Mouse (Mus musculus) layer of hippocampus, adult 18-20 months (tissue): ENCODE results near the gene Numa1. TPM values are rescaled to one million over a fixed set of nuclear protein-coding genes. Genes with fewer than 3 reads are reported as not detected.
"Not testable (repeated sequence)": the region's sequence is repeated elsewhere in the genome, so short reads cannot be mapped to it uniquely, and the experiment has no call there.

Source experiments
- DNase-seq, 2 experiments: peaks; one replicate each; pipeline ENCODE4 v3.0.0; 2022; ENCODE audit warnings: low spot score in 2 of 2
- total RNA-seq, 2 experiments: library from RNA; stranded (reverse); gene quantifications; 2 replicates each; pipeline ENCODE4 v1.2.3; 2021

Numa1 gene
- total RNA-seq, 2 experiments from 2014 or later, result 108 to 119 TPM

DNA sequence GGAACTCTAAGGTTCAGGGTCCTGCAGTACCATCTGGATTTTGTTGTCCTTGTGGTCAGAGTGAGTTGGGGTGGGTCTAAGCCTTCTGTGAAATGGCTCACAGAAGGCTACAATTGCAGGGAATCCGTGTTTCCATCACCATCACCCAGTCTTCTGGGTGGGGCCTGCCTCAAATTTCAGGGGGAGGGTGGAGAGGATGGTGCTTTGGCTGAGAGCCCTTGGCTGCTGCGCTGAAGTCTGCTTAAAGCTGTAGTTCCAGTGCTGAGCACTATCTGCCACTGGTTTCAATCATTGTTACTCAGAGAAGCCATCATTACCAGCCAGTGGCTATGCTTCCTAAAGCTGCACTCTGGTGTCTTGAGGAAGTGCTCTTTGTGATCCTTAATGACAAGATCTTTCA, 40.6 kb downstream of the Numa1 start:
- peak; percentile 11 to 35 for DNase-seq

DNA sequence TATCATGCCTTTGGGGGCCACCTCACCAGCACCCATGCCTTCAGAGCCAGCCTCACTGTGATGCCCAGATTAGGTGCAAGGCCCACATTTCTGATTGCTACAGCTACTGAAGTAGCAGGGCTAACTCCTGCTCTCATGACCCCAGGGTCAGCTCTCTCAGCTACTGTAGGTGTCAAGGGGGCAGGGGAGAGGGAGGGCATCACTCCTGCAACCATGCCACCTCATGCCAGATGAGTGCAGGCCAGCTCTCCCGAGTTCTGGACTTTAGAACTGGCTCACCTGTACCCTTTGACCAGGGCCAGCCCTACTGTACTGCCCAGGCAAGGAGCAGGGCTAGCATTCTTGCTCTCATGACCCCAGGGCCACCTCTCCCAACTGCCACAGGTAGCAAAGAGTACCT, 48.8 kb downstream of the Numa1 start:
- no peak for DNase-seq

DNA sequence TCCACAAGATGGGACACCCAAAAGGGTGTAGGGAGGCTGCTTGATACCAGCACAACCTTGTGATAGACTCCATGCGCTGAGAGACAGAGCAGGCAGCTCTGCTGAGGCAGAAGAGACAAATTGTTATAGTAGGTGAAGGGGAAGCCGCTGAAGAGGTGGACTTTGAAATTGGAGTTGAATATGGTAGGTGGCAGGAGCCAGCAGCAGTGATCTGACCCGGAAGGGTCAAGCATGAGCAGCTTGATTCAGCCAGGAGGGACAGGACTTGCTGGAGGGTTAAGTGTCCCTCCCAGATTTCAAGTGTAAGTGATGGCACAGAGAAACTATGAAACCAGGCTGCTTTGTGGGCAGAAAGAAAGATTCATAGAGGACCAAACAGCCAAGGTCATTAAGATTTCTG, 51.2 kb downstream of the Numa1 start:
- no peak for DNase-seq

DNA sequence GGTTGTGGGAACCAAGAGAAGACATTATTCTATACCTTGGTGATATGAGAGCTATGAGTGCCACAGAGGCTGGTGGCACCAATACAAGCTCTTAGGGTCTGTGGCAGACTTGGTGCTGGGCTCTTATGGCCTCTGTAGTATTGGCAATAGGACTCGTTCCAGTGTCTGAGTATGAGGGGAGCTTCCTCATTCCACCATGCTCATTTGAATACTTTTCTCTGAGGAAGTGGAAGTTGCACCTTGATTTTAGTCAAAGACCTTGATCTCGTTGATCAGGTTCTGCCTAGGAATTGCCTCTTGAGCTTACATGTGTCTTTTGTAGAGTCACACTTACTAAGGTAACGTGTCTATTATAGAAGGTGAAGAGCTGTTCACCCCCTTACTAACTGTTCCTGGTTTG, 60.3 kb downstream of the Numa1 start:
- no peak for DNase-seq

DNA sequence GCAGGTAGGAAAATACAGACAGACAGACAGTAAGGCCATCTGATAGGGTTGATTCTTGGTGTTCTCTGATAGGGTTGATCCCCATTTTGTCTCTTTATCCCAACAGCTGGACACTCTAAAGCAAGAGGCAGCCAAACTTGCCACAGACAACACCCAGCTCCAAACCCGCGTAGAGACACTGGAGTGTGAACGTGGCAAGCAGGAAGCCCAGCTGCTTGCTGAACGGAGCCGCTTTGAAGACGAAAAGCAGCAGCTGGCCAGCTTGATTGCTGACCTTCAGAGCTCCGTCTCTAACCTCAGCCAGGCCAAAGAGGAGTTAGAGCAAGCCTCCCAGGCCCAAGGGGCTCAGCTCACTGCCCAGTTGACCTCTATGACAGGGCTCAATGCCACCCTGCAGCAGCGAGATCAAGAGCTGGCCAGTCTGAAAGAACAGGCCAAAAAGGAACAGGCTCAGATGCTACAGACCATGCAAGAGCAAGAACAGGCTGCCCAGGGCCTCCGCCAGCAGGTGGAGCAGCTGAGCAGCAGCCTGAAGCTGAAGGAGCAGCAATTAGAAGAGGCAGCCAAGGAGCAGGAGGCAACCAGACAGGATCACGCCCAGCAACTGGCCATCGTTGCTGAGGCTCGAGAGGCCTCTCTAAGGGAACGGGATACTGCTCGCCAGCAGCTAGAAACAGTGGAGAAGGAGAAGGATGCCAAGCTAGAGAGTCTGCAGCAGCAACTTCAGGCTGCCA, 64.5 kb downstream of the Numa1 start:
- DNase-seq, result peak; percentile 79 to 90

DNA sequence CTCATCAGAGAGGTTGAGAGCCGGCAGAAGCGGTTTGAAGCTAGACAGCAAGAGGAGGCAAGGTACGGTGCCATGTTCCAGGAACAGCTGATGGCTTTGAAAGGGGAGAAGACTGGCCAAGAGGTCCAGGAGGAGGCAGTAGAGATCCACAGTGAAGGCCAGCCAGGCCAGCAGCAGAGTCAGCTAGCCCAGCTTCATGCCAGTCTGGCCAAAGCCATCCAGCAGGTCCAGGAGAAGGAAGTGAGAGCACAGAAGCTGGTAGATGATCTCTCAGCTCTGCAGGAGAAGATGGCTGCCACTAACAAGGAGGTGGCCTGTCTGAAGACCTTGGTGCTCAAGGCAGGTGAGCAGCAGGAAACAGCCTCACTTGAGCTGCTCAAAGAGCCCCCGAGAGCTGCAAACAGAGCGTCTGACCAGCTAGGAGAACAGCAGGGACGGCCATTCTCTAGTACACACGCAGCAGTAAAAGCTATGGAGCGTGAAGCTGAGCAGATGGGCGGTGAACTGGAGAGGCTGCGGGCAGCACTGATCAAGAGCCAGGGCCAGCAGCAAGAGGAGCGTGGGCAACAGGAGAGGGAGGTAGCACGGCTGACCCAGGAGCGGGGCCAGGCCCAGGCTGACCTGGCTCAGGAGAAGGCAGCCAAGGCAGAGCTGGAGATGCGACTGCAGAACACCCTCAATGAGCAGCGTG, 65.7 kb downstream of the Numa1 start:
- no peak for DNase-seq

DNA sequence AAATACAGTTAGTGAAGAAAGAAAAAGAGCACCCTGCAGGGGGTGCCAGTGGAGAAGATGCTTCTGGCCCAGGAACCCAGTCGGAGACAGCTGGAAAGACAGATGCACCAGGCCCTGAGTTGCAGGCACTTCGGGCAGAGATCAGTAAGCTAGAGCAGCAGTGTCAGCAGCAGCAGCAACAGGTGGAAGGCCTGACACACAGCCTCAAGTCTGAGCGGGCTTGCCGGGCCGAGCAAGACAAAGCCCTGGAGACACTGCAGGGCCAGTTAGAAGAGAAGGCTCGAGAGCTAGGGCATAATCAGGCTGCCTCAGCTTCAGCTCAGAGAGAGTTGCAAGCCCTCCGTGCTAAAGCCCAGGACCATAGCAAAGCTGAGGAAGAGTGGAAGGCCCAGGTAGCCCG, 66.4 kb downstream of the Numa1 start:
- DNase-seq, result no peak

DNA sequence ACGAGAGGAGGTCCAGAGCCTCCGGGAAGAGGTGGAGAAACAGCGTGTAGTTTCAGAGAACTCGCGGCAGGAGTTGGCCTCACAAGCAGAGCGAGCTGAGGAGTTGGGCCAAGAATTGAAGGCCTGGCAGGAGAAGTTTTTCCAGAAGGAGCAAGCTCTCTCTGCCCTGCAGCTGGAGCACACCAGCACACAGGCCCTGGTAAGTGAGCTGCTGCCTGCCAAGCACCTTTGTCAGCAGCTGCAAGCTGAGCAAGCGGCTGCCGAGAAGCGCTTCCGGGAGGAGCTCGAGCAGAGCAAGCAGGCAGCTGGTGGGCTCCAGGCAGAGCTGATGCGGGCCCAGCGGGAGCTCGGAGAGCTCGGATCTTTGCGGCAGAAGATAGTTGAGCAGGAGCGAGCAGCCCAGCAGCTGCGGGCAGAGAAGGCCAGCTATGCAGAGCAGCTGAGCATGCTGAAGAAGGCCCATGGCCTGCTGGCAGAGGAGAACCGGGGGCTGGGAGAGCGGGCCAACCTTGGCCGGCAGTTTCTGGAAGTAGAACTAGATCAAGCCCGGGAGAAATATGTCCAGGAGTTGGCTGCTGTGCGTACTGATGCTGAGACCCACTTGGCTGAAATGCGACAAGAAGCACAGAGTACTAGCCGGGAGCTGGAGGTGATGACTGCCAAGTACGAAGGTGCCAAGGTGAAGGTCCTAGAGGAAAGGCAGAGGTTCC, 67.2 kb downstream of the Numa1 start:
- peak in 1 of 2 experiments; percentile 50 for DNase-seq

DNA sequence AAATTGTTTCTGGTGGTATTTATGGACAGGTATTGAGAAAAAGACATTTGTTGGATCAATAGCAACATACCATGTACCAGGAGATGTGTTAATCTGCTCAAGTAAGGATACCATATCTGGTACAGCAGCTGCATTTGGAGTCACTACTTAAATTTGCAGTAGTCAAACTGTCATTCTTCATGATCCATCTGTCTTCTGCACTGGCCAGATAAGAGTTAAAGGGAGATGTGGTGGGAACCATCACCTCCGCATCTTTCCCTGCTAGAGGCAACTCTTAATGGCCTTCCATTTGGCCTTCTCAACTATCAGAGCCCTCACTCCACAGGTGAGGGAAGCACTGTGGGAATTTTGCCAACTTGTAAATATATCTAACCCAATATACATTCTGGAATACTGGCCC, 72.6 kb downstream of the Numa1 start:
- no peak for DNase-seq

DNA sequence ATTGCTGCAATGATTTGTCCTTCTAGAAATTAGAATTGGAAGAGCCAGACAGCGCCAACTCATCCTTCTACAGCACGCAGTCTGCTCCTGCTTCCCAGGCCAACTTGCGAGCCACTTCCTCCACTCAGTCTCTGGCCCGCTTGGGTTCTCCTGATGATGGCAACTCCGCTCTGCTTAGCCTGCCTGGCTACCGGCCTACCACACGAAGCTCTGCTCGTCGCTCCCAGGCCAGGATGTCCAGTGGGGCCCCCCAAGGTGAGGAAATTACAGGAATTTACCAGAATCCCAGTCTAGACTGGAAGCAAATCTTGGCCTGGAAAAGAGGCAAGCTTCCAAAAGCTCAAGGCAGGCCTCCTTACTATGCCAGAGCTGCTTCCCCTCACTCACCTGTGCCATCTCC, 77.9 kb downstream of the Numa1 start:
- no peak for DNase-seq

DNA sequence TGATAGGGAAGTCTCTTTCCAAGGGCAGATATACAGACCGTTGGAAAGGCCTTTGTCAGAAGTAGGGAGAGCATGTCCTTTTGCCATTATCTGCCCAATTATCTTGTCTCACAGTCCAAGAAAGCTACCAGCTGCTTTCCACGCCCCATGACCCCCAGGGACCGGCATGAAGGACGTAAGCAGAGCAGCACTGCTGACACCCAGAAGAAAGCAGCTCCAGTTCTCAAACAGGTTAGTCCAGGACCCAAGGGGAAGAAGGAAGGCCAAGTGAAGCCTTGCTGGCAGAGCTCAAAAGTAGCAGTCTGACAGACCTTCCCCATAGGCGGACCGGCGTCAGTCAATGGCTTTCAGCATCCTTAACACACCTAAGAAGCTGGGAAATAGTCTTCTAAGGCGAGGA, 79.5 kb downstream of the Numa1 start:
- DNase-seq, result no peak

DNA sequence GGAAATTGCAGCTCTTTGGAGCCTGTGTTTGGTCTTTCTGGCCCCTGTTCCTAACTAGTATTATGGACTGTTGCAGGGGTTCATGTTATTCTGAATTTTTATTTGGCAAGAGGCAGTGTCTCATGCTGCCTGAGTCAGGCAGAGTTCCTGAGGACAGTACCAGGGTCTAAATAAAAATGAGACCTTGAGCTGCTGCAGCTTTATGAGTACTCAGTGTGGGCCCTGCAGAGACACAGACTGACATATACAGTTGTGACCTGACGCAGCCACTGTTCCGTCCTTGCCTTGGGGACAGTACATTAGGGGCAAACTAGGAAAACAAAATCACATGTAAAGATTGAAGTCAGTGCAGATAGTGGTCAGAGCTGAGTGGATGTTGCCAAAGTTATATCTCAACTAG, 81.1 kb downstream of the Numa1 start:
- DNase-seq, result no peak

DNA sequence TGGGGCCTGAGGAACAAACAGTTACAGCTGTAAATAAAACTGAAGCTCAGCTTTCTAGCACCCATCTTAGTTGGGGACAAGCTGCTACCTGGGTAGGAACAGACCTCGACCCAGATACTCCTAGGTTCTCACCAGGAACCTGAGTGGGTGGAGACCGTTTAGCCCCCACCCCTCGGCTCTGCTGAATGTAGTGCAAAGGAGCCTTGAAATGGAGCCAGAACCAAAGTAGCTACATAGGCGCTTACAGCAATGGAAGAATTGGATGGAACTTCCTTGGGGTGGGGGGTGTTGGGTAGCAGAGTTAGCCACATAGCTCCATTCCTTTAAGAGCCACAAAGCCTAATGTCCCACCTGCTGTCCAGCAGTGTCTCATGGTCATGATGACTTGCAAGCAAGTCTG, 83.0 kb downstream of the Numa1 start:
- no peak for DNase-seq

DNA sequence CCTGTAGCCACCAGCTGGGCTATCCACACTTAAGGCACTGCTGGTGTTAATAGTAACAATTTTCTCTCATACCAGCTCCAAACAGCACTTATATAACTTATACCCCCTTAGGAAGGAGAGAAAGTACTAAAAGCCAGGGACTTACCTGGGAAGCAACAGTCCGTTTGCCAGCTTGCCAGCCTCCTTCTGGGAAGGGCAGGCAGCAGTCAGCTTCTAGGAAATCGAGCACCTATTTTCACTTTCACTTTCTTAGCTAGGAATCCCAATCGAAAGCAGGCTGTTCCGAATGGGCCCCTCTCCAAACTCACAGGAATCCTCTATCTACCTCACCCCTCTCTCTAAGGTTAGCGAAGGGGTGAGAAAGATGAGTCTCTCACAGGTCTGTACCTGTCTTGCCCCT, 83.5 kb downstream of the Numa1 start:
- DNase-seq, result no peak

DNA sequence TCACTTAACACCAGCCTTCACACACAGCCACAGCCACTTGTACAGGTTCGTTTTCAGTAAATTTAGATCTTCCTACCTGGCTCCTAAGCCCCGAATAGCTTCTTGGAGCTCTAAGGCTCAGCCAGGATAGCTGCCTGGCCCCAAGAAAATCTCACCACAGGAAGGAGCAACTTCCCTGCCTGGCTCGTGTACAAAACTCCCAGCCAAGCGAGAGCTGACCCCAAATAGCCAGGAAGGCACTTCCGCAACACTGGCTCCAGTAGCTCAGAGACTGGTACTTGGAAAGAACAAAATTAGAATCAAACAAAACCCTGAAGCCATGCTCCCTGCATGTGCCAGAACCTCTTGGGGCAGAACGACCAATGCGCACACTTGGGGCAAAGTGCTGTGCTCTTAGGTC, 84.1 kb downstream of the Numa1 start:
- DNase-seq, result no peak

DNA sequence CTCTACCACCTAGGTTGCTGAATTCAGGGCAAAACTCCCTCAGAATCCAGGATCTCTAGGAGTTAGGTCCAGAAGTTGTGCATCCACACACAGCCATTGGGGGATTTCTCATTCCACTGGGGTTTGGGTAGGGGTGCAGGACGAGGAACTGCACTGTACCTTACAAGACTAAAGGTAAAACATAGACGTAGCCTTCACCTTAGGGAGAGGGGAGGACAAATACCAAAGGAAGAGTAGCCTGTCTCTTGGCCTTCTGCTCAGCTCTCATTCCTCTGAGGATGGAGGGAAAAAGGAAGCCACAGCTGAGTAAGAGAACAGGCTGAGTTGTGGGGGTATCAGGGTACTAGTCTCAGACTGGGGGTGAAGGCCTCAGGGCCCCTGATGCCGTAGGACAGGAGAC, 84.7 kb downstream of the Numa1 start, which contains the start of gene Il18bp:
Gene Il18bp (minus strand): TSS at position 101 of the 400 bp plus-strand sequence.
- DNase-seq, result no peak

DNA sequence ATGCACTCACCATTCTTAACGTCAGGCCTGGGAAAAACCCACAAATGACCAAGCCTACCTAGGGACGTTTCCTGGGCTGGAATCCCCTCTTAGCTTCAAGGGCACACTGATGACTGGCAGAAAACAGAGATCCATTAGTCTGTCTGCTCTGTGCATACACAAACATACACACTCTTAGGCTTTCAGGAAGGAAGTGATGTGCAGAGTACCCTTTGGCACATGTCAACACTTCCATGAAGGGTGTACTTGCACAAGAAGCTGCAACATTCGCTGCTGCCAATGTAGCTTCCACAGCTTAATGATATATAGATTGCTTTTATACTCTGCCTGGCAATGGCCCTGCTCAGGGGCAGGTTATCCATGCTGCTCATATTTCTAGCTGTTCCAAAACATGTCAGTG, 85.5 kb downstream of the Numa1 start:
- DNase-seq, result no peak

DNA sequence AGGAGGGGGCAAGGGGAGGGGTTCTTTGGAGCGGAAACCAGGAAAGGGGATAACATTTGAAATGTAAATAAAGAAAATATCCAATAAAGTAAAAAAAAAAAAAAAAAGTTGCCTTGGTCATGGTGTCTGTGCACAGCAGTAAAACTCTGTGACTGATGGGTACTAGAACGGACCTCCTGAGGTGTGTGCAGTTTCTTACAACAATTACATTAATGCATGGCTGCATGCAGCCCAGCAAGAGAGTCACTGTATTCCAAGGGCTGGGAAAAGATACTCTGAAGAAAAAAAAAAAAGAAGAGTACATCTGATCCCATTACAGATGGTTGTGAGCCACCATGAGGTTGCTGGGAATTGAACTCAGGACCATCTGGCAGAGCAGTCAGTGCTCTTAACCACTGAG, 87.0 kb downstream of the Numa1 start:
- DNase-seq, result not testable (repeated sequence)

DNA sequence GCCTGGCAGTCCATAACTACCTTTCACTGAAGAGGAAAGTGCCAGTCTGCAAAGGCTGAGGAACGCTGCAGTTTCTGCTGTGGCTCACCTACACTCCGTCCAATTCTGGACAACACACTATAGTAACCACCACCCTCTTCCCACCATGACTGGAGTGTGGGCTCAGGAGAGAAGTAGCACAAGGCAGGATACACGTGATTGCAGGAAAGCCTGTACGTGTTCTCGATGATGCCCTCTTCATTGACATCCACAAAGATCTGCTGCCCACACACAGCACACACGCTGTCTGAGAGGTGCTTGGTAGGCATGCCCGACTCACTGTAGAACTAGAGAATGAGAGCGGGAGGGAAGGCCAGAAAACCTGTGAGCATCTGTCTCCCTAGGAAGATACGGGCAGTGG, 89.9 kb downstream of the Numa1 start:
- DNase-seq, result no peak

DNA sequence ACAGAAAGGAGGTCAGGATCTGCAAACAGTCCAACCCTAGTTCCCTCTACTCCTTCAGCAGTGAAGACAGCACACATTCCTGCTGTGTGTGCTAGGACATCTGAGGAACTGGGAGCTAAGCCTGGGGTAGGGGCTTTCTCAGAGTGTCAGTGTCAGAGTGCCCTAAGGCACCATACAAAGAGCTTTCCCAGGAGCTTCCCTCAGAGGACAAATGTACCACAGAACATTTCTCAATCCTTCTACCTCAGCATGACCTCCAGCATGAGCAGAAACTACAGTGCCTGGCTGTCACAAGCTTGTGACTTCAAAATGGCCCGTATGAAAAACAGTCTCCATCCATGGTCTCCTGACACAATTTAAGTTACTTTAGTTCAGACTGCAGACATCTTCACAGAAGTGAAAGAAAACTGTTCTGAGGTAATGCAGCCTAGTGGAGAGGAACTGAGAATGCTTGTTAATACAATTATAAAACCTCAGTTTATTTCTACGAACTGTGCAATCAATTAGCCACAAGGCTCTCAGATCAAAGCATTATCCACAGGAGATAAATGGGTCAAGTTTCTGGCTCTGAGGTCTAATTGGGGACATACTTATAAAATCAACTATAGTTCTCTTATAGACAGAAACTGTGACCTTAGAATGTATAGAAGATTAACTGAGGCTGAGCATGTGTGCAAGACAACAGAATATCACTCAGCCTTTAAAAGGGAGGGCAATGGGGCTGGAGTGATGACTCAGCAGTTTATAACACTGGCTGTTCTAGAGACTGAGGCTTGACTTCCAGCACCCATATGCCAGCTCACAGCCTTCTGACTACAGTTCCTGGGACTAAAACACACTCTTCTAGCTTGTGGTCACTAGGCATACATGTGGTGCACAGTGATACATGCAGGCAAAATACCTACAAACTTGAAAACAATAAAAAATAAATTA, 91.5 kb downstream of the Numa1 start:
- DNase-seq, result no peak

DNA sequence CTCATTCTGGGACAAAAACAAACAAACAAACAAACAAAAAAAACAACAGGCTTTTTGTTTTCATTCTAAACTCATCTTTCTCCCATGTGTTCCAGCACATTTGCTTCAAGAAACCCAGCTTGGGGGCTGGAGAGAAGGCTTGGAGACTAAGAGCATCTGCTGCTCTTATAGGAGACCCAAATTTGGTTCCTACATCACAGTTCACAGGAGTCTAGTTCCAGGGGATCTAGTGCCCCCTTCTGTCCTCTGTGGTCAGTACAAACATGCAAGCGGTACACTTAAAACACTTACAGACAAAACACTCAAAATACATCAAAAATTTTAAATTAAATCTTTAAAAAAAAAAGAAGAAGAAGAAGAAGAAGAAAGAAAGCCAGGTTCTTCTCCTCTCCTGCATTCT, 101.0 kb downstream of the Numa1 start:
- no peak for DNase-seq
